Mouse (Mus musculus) adipocyte (in vitro differentiated cells): ENCODE results near the gene Rnase4.

Source experiments
- DNase-seq: peaks from one replicate; pipeline ENCODE4 v3.0.0-alpha.2; 2016; ENCODE audit warnings: low spot score

Rnase4 gene

DNA sequence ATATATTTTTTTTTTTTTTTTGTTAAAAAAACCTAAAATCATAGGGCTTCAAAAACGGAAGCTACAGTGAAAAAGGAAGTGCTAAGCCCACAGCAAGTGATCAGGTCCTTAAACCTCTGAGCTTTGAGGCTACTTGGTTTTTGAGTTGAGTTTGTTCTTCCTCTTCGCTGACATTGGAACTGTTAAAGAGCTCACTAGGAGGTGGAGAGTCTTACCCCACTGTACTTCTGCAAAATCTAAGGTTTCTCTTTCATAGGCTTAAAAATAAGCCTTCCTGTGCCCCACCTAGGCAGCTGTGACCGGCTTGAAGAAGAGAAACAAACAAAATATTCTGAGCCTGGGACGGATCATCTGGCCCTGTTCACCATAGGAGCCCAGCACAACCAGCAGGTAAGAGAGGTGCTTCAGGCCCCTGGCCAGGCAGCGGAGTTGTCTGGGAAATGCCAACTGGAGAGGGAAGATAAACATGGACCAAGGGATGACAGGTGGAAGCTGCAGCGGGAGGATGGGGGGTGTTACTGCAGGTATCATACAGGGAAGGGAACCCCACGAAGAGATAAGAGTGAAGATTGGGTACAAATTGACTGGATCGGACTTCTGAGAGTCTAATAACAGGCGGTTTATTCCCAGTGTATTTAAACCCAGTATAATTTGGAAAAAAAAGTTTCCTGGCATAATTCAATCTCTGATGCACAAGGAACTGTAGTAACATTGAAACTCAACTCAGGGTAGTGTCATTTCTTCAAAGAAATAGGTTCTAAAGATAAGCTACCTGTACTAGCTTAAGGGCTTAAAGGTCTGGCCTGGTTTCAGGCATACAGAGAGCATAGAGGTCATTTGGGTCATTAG, 38.1 kb downstream of the Rnase4 start:
- DNase-seq, result no peak

DNA sequence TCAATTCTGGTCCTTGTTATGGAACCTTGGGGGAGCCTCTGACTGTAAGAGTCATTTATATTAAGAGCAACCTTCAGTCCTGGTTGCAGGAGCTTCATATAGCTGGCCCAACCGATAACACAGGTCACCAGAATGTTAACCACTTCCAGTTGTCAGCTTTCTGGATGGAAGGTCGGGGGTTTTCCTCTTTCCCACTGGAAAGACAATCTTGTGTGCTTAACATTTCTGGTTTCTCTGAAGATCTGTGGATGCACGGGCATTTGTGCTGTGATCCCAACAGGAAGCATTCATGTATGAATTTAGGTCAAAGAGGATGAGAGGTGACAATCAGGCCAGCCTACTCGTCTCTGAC, 38.7 kb downstream of the Rnase4 start:
- DNase-seq, result no peak

DNA sequence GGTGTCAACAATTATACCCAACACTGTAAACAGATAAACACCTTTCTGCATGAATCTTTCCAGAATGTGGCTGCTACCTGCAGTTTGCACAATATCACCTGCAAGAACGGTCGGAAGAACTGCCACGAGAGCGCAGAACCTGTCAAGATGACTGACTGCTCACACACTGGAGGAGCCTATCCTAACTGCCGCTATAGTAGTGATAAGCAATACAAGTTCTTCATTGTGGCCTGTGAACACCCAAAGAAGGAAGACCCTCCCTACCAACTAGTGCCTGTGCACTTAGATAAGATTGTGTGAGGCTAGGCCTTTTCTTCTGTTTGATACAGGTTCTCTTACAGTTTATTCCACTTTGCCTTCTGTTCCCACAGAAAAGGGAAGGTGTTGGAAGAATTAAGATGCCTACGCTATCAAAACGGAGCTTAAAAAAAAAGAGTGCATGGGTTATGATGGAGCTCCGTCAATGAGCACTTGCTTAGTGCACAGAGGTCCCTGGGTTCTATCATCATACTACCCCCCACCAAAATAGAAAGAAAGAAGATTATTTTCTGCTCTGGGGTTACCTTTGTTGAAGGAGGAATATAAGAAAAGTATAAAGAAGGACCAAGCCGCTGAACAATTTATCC, 39.6 kb downstream of the Rnase4 start:
- DNase-seq, result no peak

DNA sequence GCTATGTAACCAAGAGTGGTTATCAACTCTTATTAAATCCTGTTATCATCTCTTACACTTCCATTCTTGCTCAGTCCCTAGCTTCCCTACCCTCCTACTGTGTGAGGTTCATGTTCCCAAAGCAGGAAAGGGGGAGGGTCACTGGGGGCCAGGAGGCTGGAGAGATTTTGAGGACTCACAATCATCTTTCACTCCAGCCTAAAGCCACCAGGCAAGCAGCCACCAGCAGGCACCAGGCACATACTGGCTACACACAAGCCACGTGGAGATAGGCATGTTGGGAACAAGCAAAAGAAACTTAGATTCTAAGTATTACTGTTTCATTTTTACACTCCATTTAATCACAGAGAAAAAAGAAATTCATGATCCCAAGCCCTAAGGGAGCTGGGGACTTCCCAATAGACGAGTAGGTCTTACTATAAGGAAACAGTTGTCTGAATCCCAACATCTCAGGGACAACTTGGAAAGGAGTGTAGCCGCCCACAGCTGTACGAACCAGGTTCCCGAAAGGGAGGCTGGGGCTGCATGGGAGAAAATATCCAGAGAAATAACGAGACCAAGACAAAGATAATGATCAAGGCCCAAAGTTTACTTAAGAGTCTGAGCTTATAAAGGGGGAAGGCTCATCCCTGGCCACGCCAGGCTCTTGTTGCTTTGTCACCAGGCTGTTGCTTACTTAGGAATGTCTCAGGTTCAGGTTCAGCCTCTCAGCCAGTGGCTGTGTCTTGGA, 40.4 kb downstream of the Rnase4 start:
- no peak for DNase-seq

DNA sequence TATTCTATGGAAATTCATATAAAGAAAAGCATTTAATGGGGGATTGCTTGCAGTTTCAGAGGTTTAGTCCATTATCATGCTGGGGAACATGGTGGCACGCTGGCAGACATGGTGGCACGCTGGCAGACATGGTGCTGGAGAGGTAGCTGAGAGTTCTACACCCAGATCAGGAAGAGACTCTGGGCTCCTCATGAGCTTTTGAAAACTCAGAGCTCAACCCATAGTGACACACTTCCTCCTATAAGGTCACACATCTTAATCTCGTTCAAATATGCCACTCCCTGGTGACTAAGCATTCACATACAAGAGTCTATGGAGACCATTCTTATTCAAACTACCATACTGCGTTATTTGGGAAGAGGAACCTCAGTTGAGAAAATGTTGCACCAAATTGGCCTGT, 41.5 kb downstream of the Rnase4 start:
- DNase-seq, result no peak

DNA sequence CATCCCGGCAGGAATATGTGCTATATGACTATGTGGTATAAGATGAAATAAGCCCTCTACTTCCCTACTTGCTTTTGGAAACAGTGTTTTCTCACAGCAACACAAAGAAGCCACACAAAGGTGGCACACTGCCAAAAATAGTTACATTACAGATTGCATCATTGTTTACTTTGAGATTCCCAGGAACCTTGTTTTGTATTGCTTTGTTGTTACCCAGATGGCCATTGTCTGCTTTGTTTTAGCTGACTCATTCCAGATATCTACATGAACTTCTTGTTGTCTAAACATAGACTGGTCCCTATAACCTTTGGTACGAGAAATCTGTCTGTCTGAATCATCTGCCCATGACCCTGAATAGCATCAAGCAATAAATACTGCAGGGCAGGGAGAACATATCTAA, 49.5 kb downstream of the Rnase4 start:
- peak; percentile 57 for DNase-seq

DNA sequence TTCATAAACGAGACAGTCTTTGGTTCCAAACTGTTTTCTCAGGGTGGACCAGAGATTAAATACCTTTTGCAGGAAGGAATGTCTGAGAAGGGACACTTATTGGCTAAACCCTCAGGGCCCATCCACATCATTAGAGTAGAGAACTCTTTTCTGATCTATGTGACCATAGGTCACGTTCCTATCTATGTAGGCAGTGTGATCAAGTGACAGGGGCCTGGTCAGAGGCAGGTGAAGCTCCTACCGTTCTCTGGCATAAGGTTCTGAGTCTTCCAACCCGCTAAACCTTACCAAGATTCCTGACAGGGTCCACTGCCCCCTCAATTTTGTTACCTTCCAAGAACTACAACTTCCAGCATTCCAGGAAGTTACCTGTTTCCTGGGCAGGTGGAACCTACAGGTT, 51.2 kb downstream of the Rnase4 start:
- DNase-seq, result no peak

DNA sequence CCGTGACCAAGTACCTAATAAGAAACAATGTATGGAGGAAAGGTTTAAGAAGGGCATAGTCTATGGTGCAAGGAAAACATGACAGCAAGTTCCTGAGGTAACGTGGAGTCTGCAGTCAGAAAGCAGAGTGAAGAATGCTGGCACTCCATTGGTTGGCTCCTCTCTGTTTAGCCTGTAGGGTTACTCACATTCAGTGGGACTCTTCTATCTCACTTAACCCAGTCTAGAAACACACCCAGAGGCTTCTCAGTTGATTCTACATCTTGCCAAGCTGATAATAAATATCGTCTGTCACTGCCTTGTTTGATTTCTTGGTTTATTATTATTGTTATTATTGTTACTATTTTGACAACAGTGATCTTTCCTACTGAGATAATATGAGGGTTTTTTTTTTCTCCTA, 51.7 kb downstream of the Rnase4 start:
- no peak for DNase-seq

DNA sequence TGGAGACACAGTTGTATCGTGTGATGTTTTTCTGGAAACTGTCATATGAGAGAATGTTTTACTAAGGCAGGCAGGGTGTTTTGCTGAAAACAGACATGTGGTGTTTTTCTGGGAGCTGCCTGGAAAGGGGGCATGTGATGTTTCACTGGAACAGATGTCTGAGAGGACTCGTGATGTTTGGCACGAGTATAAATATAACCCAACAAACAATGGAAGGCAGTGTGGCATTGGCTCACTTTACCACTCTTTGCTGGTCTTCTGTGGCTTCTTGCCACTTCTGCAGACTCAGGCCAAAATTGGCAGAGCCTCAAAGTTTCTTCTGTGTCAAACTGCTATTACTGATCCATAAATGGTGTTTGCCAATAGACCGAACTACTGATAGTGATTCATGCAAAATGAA, 52.4 kb downstream of the Rnase4 start:
- peak; percentile 53 for DNase-seq

DNA sequence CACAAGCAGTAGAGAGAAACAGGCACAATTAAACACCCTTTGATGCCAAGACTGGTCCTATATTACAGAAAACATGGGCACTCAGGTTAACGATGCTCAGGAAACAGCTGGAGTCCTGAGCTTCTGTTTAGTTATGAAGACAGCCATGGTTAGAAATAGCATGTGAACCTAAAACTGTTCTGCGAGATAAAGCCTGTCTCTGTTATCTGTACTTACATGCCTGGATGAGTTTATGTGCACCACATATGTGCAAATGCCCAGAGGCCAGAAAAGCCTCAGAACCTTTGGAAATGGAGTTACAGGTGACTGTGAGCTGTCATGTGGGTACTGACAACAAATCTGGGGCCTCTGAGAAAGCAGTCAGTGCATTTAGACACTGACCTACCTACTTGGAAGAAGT, 53.1 kb downstream of the Rnase4 start:
- no peak for DNase-seq

DNA sequence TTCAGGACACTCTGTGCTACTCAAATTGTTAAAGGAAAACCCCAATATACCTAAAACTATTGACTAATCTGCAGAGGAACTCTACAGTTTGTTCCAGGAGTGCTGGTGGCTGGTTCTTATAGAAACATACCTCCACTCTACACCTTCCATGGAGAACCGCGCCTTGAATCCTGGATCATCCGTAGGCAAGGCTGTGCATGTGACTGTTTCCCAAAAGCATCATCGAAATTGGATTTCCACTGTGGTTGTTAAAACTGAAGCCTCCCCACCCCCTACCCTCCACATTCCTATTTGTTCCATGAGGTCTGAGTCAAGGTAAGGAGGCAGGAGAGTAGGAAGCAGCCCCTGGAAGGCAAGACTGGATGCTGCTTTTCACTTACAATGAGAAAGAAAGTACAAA, 53.6 kb downstream of the Rnase4 start:
- no peak for DNase-seq

DNA sequence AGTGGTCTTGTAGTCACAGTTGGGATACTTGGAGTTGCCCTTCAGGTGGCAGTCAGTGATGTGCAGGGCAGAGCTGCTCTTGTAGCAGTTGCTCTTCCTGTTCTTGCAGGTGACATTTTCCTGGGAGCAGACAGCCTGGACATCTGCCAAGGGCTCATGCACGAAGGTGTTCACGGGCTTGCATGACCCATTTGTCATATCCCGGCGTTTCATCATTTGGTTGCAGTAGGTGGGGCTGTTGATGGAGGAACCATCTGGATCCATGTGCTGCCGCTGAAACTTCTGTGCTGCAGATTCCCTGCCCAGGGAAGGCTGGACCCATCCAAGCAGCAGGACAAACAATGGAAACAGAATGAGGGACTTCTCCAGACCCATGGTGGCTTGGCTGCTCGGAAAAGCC, 54.6 kb downstream of the Rnase4 start:
- DNase-seq, result no peak

DNA sequence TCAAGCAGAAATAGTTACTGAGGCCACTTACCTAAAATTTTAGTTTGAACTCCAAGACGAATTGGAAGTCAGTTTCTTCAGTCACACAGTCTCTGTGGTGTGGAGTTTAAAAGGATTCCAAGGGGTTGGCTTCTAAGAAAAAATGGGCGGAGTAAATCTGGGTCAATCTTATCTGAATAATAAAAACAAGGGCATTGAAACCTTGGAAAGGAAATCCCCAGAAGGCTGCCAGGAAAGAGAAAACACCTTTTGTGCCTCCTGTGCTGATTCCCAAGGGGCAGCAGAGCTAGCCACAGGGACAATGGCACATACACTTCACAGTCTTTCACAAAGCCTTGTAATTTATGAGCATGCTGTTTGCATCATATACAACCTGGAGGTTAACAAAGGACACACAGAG, 55.8 kb downstream of the Rnase4 start, which contains the start of gene Rnase1:
Gene Rnase1, minus strand, starts transcription at position 101 of the 400 bp plus-strand sequence.
- DNase-seq, result no peak

DNA sequence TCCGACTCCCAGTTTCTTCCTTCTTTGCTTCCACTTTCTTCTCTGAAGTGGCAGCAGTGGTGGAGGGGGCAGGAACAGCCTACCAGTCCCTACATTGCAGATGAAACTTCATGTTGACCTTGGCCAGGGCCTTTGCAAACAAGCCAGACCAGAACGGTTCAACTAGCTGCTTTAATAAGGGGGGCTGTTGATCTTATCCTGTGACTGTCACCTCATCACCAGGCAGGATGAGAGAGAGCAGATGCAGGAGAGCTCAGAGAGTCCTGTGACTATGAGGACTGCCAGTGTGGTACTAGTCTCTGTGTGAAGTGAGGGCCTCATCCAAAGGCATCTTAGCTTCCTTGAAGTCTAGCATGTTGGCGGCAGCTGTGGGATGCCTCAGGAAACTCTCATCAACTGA, 57.1 kb downstream of the Rnase4 start:
- DNase-seq, result no peak

DNA sequence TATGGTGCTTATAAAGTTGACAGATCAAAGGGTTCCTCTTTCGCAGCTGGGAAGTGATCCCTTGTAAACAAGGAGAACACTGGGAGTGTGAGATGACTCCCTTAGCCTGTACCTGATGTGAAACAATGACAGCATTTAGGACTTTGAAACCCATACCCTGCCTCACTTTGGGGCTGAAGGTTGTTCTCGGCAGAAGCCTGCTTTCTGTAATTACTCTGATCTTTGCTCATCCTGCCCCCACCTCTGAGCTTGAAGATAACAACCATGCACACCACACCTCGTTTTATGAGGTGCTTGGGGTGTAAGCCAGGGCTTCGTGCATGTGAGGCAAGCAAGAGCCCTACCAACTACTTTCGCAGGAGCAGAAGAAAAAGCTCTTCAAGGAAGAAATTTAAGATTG, 58.3 kb downstream of the Rnase4 start:
- DNase-seq, result no peak

DNA sequence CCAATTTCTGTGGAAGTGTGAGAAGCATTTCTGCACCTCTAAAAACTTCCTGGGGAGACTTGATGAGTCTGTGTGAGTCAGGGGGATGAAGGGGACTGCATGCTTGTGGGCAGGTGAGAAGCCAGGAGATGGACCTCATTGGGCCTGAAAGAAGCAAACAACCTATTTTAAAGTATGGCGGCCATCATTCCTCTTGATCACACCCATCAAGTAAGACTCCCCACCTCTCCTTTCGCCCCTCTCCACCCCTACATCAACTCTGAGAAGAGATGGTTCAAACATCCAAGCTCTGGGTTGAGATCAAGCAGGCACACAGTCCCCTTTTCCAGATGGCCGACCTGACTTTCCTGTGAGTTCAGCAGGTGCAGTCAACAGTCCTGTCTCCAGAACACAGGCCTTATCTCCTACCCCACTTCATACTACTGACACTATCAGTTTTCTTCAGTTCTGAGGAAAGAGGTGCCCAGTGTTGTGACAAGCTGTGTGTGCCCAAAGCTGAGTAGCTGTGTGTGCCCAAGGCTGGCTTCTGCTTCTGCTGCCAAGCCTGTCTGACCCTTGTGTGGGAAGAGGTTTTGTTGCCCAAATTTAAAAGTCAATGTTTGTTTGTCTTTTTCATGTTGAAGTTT, 59.4 kb downstream of the Rnase4 start:
- no peak for DNase-seq

DNA sequence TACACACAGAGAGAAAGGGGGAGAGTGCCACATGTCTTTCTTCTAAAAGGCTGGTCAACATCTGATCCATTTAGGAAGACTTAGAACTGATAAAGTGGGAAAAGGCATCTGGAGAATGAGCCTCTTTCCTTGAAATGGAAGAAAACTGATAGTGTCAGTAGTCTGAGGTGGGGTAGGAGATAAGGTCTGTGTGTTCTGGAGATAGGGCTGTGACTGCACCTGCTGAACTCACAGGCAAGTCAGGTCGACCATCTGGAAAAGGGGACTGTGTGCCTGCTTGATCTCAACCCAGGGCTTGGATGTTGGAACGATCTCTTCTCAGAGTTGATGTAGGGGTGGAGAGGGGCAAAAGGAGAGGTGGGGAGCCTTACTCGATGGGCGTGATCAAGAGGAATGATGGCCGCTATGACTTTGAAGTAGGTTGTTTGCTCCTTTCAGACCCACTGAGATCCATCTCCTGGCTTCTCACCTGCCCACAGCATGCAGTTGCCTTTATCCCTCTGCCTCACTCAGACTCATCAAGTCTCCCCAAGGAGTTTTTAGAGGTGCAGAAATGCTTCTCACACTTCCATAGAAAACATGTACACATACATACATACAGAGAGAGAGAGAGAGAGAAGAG, 61.5 kb downstream of the Rnase4 start:
- DNase-seq, result no peak
